Mouse (Mus musculus): ENCODE results near the gene Sec11a.

- TF ChIP-seq GATA1 (IDR thresholded peaks at IDR 0.05; ENCODE audit: low read length): no peak
- no peak for TF ChIP-seq TAL1 (IDR thresholded peaks at IDR 0.05; ENCODE audit: low read length)
Observed at GRCm38 (mm10) chr7:80897721-80898120, 49.9 kb downstream of the Sec11a start.

Measured in erythroblast, embryonic 14.5 days (primary cell).